Mouse (Mus musculus): ENCODE measurements at regions not wholly inside any gene's neighbourhood (a gene's known extent, or its start where the extent isn't known, plus 50 kb on each side); places are given as distances from the start of the nearest gene placed in this dataset.

DNA sequence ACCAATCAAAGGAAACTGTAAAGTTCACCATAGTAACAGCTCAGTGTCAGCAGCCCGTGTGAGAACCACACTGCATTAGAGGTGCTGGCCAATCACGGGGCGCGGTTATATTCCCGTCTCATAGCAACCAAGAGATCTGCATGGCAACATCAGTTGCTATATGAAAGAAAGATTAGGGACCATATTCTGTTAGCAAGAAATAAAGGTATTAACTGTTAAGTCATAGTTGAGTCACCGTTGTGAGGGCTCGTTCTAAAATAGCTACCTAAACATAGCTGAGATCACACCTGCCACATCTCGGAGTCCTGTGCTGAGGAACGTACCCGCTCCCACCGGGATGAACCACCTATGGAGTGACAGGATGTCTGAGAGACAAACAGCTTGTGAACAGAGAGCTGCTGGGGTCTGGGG, 103.2 kb upstream of the Peli1 start:
- Histone ChIP-seq H3K27ac (replicated peaks) (0 out of 2 replicates have a peak overlapping the region, but pooled peaks have one; percentile 30), H3K27me3 (no peaks in the 10 kb centered on the region; the same call in 1 of the 2 replicates), H3K4me1 (peaks cover 6% of the 10 kb centered on the region; the same call in 1 of the 2 replicates), H3K9ac (replicated peaks) (no peak overlapping the region), H3K4me2 (replicated peaks) (no peak overlapping the region), H3K36me3 (no peaks in the 10 kb centered on the region), H3K9me3 (no peaks in the 10 kb centered on the region), H3K4me3 (no peak overlapping the region)
- 78% methylated on average over 11 of the region's 11 CpGs for WGBS
- peak; percentile 66 for ATAC-seq (ENCODE audit: low FRiP score, low read depth)

GRCm38 (mm10) chr11:20988871-20989270, 102.2 kb upstream of the Peli1 start:
- H3K4me3 ChIP-seq: no peak overlapping the region
- H3K36me3 ChIP-seq: no peaks in the 10 kb centered on the region
- 98% methylated on average over 3 of the region's 3 CpGs for WGBS
- H3K27me3 ChIP-seq: no peaks in the 10 kb centered on the region; the same call in 1 of the 2 replicates
- peaks cover 6% of the 10 kb centered on the region; the same call in 1 of the 2 replicates for H3K4me1 ChIP-seq
- no peaks in the 10 kb centered on the region for H3K9me3 ChIP-seq
- ATAC-seq (ENCODE audit: low FRiP score, low read depth): no peak
- H3K4me2 ChIP-seq (replicated peaks): no peak overlapping the region
- H3K27ac ChIP-seq (replicated peaks): no peak overlapping the region
- no peak overlapping the region for H3K9ac ChIP-seq (replicated peaks)

- no peak overlapping the region for H3K9ac ChIP-seq (replicated peaks)
- H3K9me3 ChIP-seq: peaks cover 2% of the 10 kb centered on the region; the same call in 1 of the 2 replicates
- no peaks in the 10 kb centered on the region; the same call in 1 of the 2 replicates for H3K4me1 ChIP-seq
- ATAC-seq (ENCODE audit: low FRiP score, low read depth): no peak
- H3K27me3 ChIP-seq: no peaks in the 10 kb centered on the region; the same call in 1 of the 2 replicates
- 97% methylated on average over 4 of the region's 4 CpGs for WGBS
- H3K4me2 ChIP-seq (replicated peaks): no peak overlapping the region
- no peaks in the 10 kb centered on the region for H3K36me3 ChIP-seq
- H3K4me3 ChIP-seq: no peak overlapping the region
- H3K27ac ChIP-seq (replicated peaks): no peak overlapping the region
These were observed 97.5 kb upstream of the Peli1 start for GRCm38 (mm10) chr11:20993580-20993979.

GRCm38 (mm10) chr11:21001400-21001799, 89.7 kb upstream of the Peli1 start:
- no peak for ATAC-seq (ENCODE audit: low FRiP score, low read depth)
- H3K9ac ChIP-seq (replicated peaks): no peak overlapping the region
- WGBS: 91% methylated on average over 3 of the region's 3 CpGs
- H3K4me2 ChIP-seq (replicated peaks): no peak overlapping the region
- H3K27me3 ChIP-seq: no peaks in the 10 kb centered on the region
- no peak overlapping the region for H3K27ac ChIP-seq (replicated peaks)
- no peaks in the 10 kb centered on the region for H3K4me1 ChIP-seq
- peaks cover 2% of the 10 kb centered on the region; the same call in 1 of the 2 replicates for H3K9me3 ChIP-seq
- no peak overlapping the region for H3K4me3 ChIP-seq
- H3K36me3 ChIP-seq: no peaks in the 10 kb centered on the region

- no peak overlapping the region for H3K9ac ChIP-seq (replicated peaks)
- no peak overlapping the region for H3K27ac ChIP-seq (replicated peaks)
- no peaks in the 10 kb centered on the region for H3K9me3 ChIP-seq
- no peaks in the 10 kb centered on the region for H3K27me3 ChIP-seq
- no peak overlapping the region for H3K4me3 ChIP-seq
- no peak for ATAC-seq (ENCODE audit: low FRiP score, low read depth)
- H3K36me3 ChIP-seq: no peaks in the 10 kb centered on the region
- peaks cover 12% of the 10 kb centered on the region for H3K4me1 ChIP-seq
- no peak overlapping the region for H3K4me2 ChIP-seq (replicated peaks)
- WGBS: 96% methylated on average over 5 of the region's 5 CpGs
These were observed 83.9 kb upstream of the Peli1 start for GRCm38 (mm10) chr11:21007222-21007621.

DNA sequence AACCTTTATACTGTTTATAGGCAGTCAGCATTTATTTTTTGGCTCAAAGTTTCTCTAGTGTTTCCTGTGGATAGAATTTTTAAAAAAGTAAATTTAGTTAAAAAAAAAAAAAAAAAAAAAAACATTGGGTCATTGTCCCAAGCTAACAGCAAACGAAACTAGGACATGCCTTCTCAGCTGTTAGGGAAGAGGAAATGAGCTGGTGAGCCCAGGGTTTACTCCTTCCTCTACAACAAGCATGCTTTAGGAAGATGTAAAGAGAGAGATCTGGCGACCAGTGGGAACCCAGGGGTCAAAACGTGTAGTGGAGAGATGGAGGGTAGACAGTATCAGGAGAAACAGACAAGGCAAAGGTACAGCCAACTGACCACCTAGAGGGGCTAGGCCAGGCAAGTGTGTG, 81.6 kb upstream of the Peli1 start:
- Histone ChIP-seq H3K4me3 (no peak overlapping the region), H3K4me1 (peaks cover 12% of the 10 kb centered on the region), H3K4me2 (replicated peaks) (no peak overlapping the region), H3K36me3 (no peaks in the 10 kb centered on the region), H3K27me3 (0 out of 2 replicates have a peak, but pooled peaks cover 5% of the 10 kb centered on the region), H3K9ac (replicated peaks) (no peak overlapping the region), H3K9me3 (no peaks in the 10 kb centered on the region), H3K27ac (replicated peaks) (no peak overlapping the region)
- 87% methylated on average over 3 of the region's 3 CpGs for WGBS
- ATAC-seq (ENCODE audit: low FRiP score, low read depth): no peak

- 17% methylated on average over 7 of the region's 7 CpGs for WGBS
- H3K27ac ChIP-seq (replicated peaks): no peak overlapping the region
- ATAC-seq (ENCODE audit: low FRiP score, low read depth): peak; percentile 88
- no peak overlapping the region for H3K4me3 ChIP-seq
- no peak overlapping the region for H3K4me2 ChIP-seq (replicated peaks)
- peaks cover 12% of the 10 kb centered on the region for H3K4me1 ChIP-seq
- H3K27me3 ChIP-seq: peaks cover 5% of the 10 kb centered on the region; the same call in 1 of the 2 replicates
- no peak overlapping the region for H3K9ac ChIP-seq (replicated peaks)
- no peaks in the 10 kb centered on the region for H3K9me3 ChIP-seq
- H3K36me3 ChIP-seq: no peaks in the 10 kb centered on the region
These were observed 80.2 kb upstream of the Peli1 start for GRCm38 (mm10) chr11:21010867-21011266.

GRCm38 (mm10) chr11:21014250-21014649, 76.8 kb upstream of the Peli1 start:
- H3K36me3 ChIP-seq: no peaks in the 10 kb centered on the region
- H3K9ac ChIP-seq (replicated peaks): no peak overlapping the region
- no peaks in the 10 kb centered on the region for H3K9me3 ChIP-seq
- H3K4me3 ChIP-seq: no peak overlapping the region
- H3K4me2 ChIP-seq (replicated peaks): no peak overlapping the region
- peaks cover 5% of the 10 kb centered on the region; the same call in 1 of the 2 replicates for H3K27me3 ChIP-seq
- ATAC-seq (ENCODE audit: low FRiP score, low read depth): no peak
- H3K4me1 ChIP-seq: peaks cover 24% of the 10 kb centered on the region
- H3K27ac ChIP-seq (replicated peaks): no peak overlapping the region
- WGBS: 73% methylated on average over 3 of the region's 3 CpGs

DNA sequence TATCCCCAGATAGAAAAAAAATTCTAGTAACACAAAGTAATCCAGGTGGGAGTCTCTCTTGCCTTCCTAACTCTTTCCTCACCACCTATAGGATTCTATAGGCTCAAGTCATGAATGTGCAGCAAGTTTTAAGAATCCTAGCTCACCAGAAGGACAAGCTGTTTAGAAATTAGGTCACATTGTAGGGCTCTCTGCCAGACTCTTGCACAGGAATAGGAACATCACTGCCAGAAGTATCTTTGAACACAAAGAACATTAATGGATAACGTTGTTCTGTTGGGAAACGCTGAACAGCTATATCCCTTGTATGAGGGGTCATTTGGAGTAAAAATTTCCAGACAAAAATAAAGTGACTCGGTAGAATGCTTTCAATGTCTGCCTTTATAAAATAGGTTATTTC, 75.6 kb upstream of the Peli1 start:
- H3K4me1 ChIP-seq: peaks cover 21% of the 10 kb centered on the region
- H3K9ac ChIP-seq (replicated peaks): no peak overlapping the region
- no peaks in the 10 kb centered on the region for H3K9me3 ChIP-seq
- 93% methylated on average over 3 of the region's 3 CpGs for WGBS
- H3K4me3 ChIP-seq: no peak overlapping the region
- peaks cover 5% of the 10 kb centered on the region; the same call in 1 of the 2 replicates for H3K27me3 ChIP-seq
- H3K27ac ChIP-seq (replicated peaks): no peak overlapping the region
- no peak for ATAC-seq (ENCODE audit: low FRiP score, low read depth)
- H3K36me3 ChIP-seq: no peaks in the 10 kb centered on the region
- H3K4me2 ChIP-seq (replicated peaks): no peak overlapping the region

- ATAC-seq (ENCODE audit: low FRiP score, low read depth): no peak
- Histone ChIP-seq H3K9me3 (no peaks in the 10 kb centered on the region), H3K9ac (replicated peaks) (no peak overlapping the region), H3K4me3 (no peak overlapping the region), H3K27ac (replicated peaks) (0 out of 2 replicates have a peak overlapping the region, but pooled peaks have one; percentile 20), H3K4me2 (replicated peaks) (no peak overlapping the region), H3K4me1 (peaks cover 14% of the 10 kb centered on the region), H3K36me3 (no peaks in the 10 kb centered on the region), H3K27me3 (peaks cover 5% of the 10 kb centered on the region; the same call in 1 of the 2 replicates)
- WGBS: 22% methylated on average over 4 of the region's 4 CpGs
These were observed 74.9 kb upstream of the Peli1 start for GRCm38 (mm10) chr11:21016133-21016746.

GRCm38 (mm10) chr11:21016791-21017329, 74.2 kb upstream of the Peli1 start:
- H3K27ac ChIP-seq (replicated peaks): no peak overlapping the region

DNA sequence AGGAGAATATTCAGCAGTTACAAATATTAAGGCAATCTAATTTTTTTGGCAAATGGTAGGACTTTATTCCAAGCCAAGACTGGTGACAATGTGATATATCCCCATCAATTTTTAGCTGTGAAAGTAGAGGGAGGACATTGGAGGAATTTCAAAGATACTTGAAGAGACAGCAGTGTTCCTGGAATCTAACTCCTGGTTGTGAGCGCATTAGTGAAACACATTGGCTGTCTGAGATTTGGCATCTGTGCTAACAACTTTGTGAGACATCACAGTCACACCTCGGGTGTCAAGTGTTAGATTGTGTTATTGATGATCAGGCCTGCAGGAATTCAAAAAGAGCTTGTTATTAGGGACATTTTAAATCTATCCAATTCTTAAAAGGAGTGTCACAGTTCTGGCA, 71.3 kb upstream of the Peli1 start:
- Histone ChIP-seq H3K27ac (replicated peaks) (no peak overlapping the region), H3K27me3 (no peaks in the 10 kb centered on the region; the same call in 1 of the 2 replicates), H3K4me2 (replicated peaks) (no peak overlapping the region), H3K9ac (replicated peaks) (no peak overlapping the region), H3K4me1 (peaks cover 11% of the 10 kb centered on the region), H3K4me3 (no peak overlapping the region), H3K9me3 (no peaks in the 10 kb centered on the region), H3K36me3 (no peaks in the 10 kb centered on the region)
- no peak for ATAC-seq (ENCODE audit: low FRiP score, low read depth)
- WGBS: 82% methylated on average over 2 of the region's 2 CpGs

More at GRCm38 (mm10) chr11:21016791-21017329, 74.2 kb upstream of the Peli1 start:
- Histone ChIP-seq H3K4me1 (peaks cover 11% of the 10 kb centered on the region), H3K27me3 (peaks cover 5% of the 10 kb centered on the region; the same call in 1 of the 2 replicates), H3K9me3 (no peaks in the 10 kb centered on the region), H3K36me3 (no peaks in the 10 kb centered on the region), H3K4me3 (no peak overlapping the region), H3K9ac (replicated peaks) (no peak overlapping the region), H3K4me2 (replicated peaks) (no peak overlapping the region)
- WGBS: 61% methylated on average over 6 of the region's 6 CpGs
- ATAC-seq (ENCODE audit: low FRiP score, low read depth): no peak
